Mouse (Mus musculus): ENCODE data around the gene Vps33b.

GRCm38 (mm10) chr7:80296462-80296861 lies 27.0 kb downstream of the Vps33b start:
- no peak for TF ChIP-seq POLR2A (IDR thresholded peaks at IDR 0.05; ENCODE audit: low read depth, low read length)
- no peak for TF ChIP-seq CTCF (IDR thresholded peaks at IDR 0.05; ENCODE audit: extremely low read depth, insufficient read depth, insufficient read length, insufficient replicate concordance)

Measured in spleen, adult 2 months (tissue).